Mouse (Mus musculus) activated CD4-positive, CD25-positive, alpha-beta regulatory T cell, adult 4 months (primary cell): ENCODE results near the gene Sptbn4. TPM values are rescaled to one million over a fixed set of nuclear protein-coding genes. Genes with fewer than 3 reads are reported as not detected.
A peak's percentile ranks its signal among the peaks of the same experiment; 100 is the strongest.

ENCODE experiments used
- ATAC-seq: one replicate; pipeline ENCODE4 v1.8.0; 2017
- polyA plus RNA-seq, 2 experiments: library from polyadenylated mRNA; unstranded; fragments of 100-300 nt; shearing (Covaris generic); gene quantifications; one replicate each; pipeline ENCODE4 v1.2.1; 2017

Gene Sptbn4
- polyA plus RNA-seq, 2 experiments from 2014 or later = 0.16 to 0.37 TPM

- ATAC-seq = no peak
These were observed 66.5 kb downstream of the Sptbn4 start for GRCm38 (mm10) chr7:27381009-27381408.

GRCm38 (mm10) chr7:27379836-27380235 lies 67.7 kb downstream of the Sptbn4 start:
- ATAC-seq = no peak

GRCm38 (mm10) chr7:27378431-27378830 lies 69.1 kb downstream of the Sptbn4 start:
- no peak for ATAC-seq

- no peak for ATAC-seq
These were observed 72.2 kb downstream of the Sptbn4 start for GRCm38 (mm10) chr7:27375274-27375673.

- ATAC-seq = no peak
These were observed 75.6 kb downstream of the Sptbn4 start for GRCm38 (mm10) chr7:27371715-27372462.

GRCm38 (mm10) chr7:27369111-27369510 lies 78.4 kb downstream of the Sptbn4 start:
- no peak for ATAC-seq

GRCm38 (mm10) chr7:27367976-27368375 lies 79.5 kb downstream of the Sptbn4 start:
- ATAC-seq = peak; percentile 28

GRCm38 (mm10) chr7:27366082-27366844 lies 81.2 kb downstream of the Sptbn4 start:
- ATAC-seq = no peak

GRCm38 (mm10) chr7:27364379-27364778 lies 83.1 kb downstream of the Sptbn4 start:
- ATAC-seq = no peak

- ATAC-seq = peak; percentile 78
These were observed 86.1 kb downstream of the Sptbn4 start for GRCm38 (mm10) chr7:27361283-27361946.

- no peak for ATAC-seq
These were observed 86.7 kb downstream of the Sptbn4 start for GRCm38 (mm10) chr7:27360749-27361148.

GRCm38 (mm10) chr7:27359706-27360358 lies 87.7 kb downstream of the Sptbn4 start:
- no peak for ATAC-seq

GRCm38 (mm10) chr7:27359162-27359561 lies 88.3 kb downstream of the Sptbn4 start:
- no peak for ATAC-seq

GRCm38 (mm10) chr7:27357595-27357978 lies 89.9 kb downstream of the Sptbn4 start:
- ATAC-seq = peak; percentile 40

GRCm38 (mm10) chr7:27356861-27357594 lies 90.5 kb downstream of the Sptbn4 start, which contains the start of gene Gm20479:
Gm20479 (minus strand) TSS chr7:27357419.
- ATAC-seq = no peak

GRCm38 (mm10) chr7:27356248-27356647 lies 91.2 kb downstream of the Sptbn4 start:
- ATAC-seq = peak; percentile 38

GRCm38 (mm10) chr7:27355745-27356240 lies 91.7 kb downstream of the Sptbn4 start, which contains the start of gene Shkbp1:
Shkbp1 (minus strand) TSS chr7:27356019.
- peak; percentile 93 for ATAC-seq

- ATAC-seq = no peak
These were observed 92.2 kb downstream of the Sptbn4 start for GRCm38 (mm10) chr7:27355261-27355660.

GRCm38 (mm10) chr7:27354783-27355182 lies 92.7 kb downstream of the Sptbn4 start:
- no peak for ATAC-seq

GRCm38 (mm10) chr7:27354144-27354543 lies 93.3 kb downstream of the Sptbn4 start:
- no peak for ATAC-seq

GRCm38 (mm10) chr7:27345444-27345843 lies 102.0 kb downstream of the Sptbn4 start:
- no peak for ATAC-seq

GRCm38 (mm10) chr7:27342595-27342994 lies 104.9 kb downstream of the Sptbn4 start:
- peak; percentile 28 for ATAC-seq
